Comparison of ENCODE assay signal across 27 mouse cellular contexts in the genomic region with DNA sequence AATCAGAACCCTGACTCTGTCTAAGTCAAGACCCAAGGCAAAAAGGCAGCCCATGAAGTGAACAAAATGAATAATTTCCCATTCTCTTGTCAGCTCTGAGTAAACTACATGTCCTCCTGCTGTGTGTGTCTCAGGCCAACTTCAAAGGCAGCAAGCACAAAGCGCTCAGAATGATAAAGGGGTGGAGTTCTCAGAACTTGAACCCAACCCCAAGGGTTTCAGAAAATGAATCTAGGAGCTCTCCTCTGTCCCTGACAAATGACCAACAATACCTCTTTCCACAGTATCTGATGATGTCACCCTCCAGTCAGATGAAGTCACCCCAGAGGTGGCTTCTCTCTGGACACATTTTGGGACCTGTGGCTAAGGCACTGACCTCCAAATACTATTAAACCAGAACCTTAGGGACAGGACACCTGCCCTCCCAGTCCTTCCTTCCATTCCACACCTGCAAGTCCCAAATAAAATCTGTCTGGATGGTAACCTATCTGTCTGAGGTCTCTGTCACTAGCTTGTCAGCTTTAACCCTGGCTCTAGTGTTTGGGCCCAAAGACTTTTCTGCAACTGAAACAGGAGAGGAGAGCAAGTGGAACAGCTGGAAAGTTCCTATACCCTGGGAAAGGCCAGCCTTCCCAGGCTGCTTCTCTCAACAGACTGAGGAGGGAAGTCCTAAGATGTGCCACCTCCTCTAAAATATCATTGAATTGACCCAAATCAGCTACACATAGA. TPM values are rescaled to one million over a fixed set of nuclear protein-coding genes. Genes with fewer than 3 reads are reported as not detected.
DNase-seq lines count a peak whose midpoint lies in the region; ATAC-seq and TF ChIP-seq lines count a peak whose summit lies in the region.
"Had no signal": no experiment of that assay in that cellular context is flagged by ENCODE, and none has a peak within 500 bp of the region (broad histone marks: within the 10 kb centered on the region; RNA-seq: fewer than 3 reads in every experiment).

No protein-coding gene starts in this region.

- intact Hi-C loops in heart, postnatal 10 days (cut with DNase I), result no loop called here
- intact Hi-C loops in heart, postnatal 25 days (cut with DNase I), result no loop called here

- TF ChIP-seq CTCF in liver, embryonic 14.5 days (IDR thresholded peaks at IDR 0.05; ENCODE audit: low read depth), result no peak

- no peaks in the 10 kb centered on the region for H3K9me3 ChIP-seq in heart, embryonic 13.5 days
- no peaks in the 10 kb centered on the region for H3K9me3 ChIP-seq in liver, embryonic 14.5 days (ENCODE audit: control insufficient read depth, low read length)
- H3K9me3 ChIP-seq: embryonic facial prominence, embryonic 15.5 days; forebrain, embryonic 12.5 days; heart, embryonic 15.5 days; hindbrain, embryonic 12.5 days had no signal

- H3K27me3 ChIP-seq in heart, embryonic 13.5 days (replicated peaks), result peaks cover 65% of the 10 kb centered on the region
- H3K27me3 ChIP-seq in liver, embryonic 14.5 days (ENCODE audit: control insufficient read depth, insufficient read depth, low read length), result peaks cover 12% of the 10 kb centered on the region

- H3K9ac ChIP-seq in heart, embryonic 13.5 days, result peak overlapping the region; percentile 34; the same call in 1 of the 2 replicates
- H3K9ac ChIP-seq in liver, embryonic 14.5 days (replicated peaks), result peak overlapping the region; percentile 90
- H3K9ac ChIP-seq: embryonic facial prominence, embryonic 15.5 days; forebrain, embryonic 12.5 days; forebrain, postnatal 0 days; heart, embryonic 15.5 days; hindbrain, embryonic 12.5 days had no signal

- WGBS in heart, embryonic 13.5 days, result 60% methylated on average over 1 of the region's 1 CpGs
- WGBS in liver, embryonic 14.5 days (ENCODE audit: insufficient replicate concordance), result 15% methylated on average over 1 of the region's 1 CpGs

- no peak for TF ChIP-seq EP300 in liver, embryonic 14.5 days (IDR thresholded peaks at IDR 0.05; ENCODE audit: low read depth)

- peak; percentile 31 for DNase-seq in heart, adult 11 months
- no peak for DNase-seq in heart, postnatal 10 days
- DNase-seq in heart, postnatal 25 days (ENCODE audit: low spot score), result no peak
- DNase-seq in liver, embryonic 14.5 days (ENCODE audit: low read depth in 3 of 3, low spot score in 3 of 3), result peak in 1 of 3 experiments; percentile 67
- no peak for DNase-seq in cerebellum, adult 9-11 months
- no peak for DNase-seq in kidney, adult 8-10 months
- no peak for DNase-seq in embryo, embryonic 9.5 days (ENCODE audit: extremely low spot score)
- DNase-seq: adrenal gland, postnatal 10 days; cerebellum, adult 11-12 months; cerebellum, adult 9-10 months; cerebellum, postnatal 36 days; forebrain, postnatal 0 days; gastrocnemius, adult 2 months; gastrocnemius, postnatal 25 days; heart, postnatal 36 days had no signal

- H3K36me3 ChIP-seq in heart, embryonic 13.5 days, result no peaks in the 10 kb centered on the region
- no peaks in the 10 kb centered on the region for H3K36me3 ChIP-seq in liver, embryonic 14.5 days (replicated peaks; ENCODE audit: control insufficient read depth, insufficient read depth, low read depth)
- H3K36me3 ChIP-seq: embryonic facial prominence, embryonic 15.5 days; forebrain, embryonic 12.5 days; heart, embryonic 15.5 days; hindbrain, embryonic 12.5 days had no signal

- no peak overlapping the region for H3K4me3 ChIP-seq in heart, embryonic 13.5 days
- H3K4me3 ChIP-seq in liver, embryonic 14.5 days (ENCODE audit: insufficient read depth in 1 of 2, low read depth in 2 of 2, low read length in 2 of 2), result no peak overlapping the region
- H3K4me3 ChIP-seq: embryonic facial prominence, embryonic 15.5 days; forebrain, embryonic 12.5 days; gastrocnemius, adult 2 months; heart, embryonic 15.5 days; hindbrain, embryonic 12.5 days had no signal

- H3K4me1 ChIP-seq in heart, embryonic 13.5 days, result no peaks in the 10 kb centered on the region
- H3K4me1 ChIP-seq in liver, embryonic 14.5 days (replicated peaks; ENCODE audit: control insufficient read depth in 2 of 2, insufficient read depth in 2 of 2, low read length in 1 of 2), result peaks cover 34 to 36% of the 10 kb centered on the region in 2 experiments
- H3K4me1 ChIP-seq: embryonic facial prominence, embryonic 15.5 days; forebrain, embryonic 12.5 days; heart, embryonic 15.5 days; hindbrain, embryonic 12.5 days had no signal

- H3K27ac ChIP-seq in heart, embryonic 13.5 days (replicated peaks), result peak overlapping the region; percentile 68
- H3K27ac ChIP-seq in liver, embryonic 14.5 days, result peak overlapping the region; percentile 97
- H3K27ac ChIP-seq: embryonic facial prominence, embryonic 15.5 days; forebrain, embryonic 12.5 days; gastrocnemius, adult 2 months; heart, embryonic 15.5 days; hindbrain, embryonic 12.5 days had no signal

- ATAC-seq in heart, embryonic 13.5 days (ENCODE audit: extremely low read depth, insufficient number of reproducible peaks, low FRiP score, low TSS enrichment), result no peak
- no peak for ATAC-seq in liver, embryonic 14.5 days (ENCODE audit: insufficient read depth)
- ATAC-seq: forebrain, postnatal 0 days; hindbrain, embryonic 16.5 days; inflammation-experienced regulatory T-cells, adult 6 months; intestine, postnatal 0 days had no signal

- H3K4me2 ChIP-seq in heart, embryonic 13.5 days, result peak overlapping the region; percentile 51
- peak overlapping the region; percentile 80 for H3K4me2 ChIP-seq in liver, embryonic 14.5 days (ENCODE audit: low read depth)
- H3K4me2 ChIP-seq: embryonic facial prominence, embryonic 15.5 days; forebrain, embryonic 12.5 days; heart, embryonic 15.5 days; hindbrain, embryonic 12.5 days had no signal

RNA-seq across cellular contexts. Expression of gene Hba-a1, which starts 1.7 kb away (rescaled TPM):
- total RNA-seq in heart, postnatal 10 days (2021), result 1,000 to 10,000 TPM; 4,155 to 9,193 TPM
- polyA plus RNA-seq in heart, embryonic 13.5 days (2015; fragmentation: Nextera tagmentation; extraction: Ambion mirVana), result 17,648 and 28,254 TPM in 2 replicates
- total RNA-seq in heart, postnatal 25 days (2021), result over 10,000 TPM in 1 of 2 experiments, 1,000 to 10,000 TPM in 1; 9,129 to 20,531 TPM
- polyA plus RNA-seq in liver, embryonic 14.5 days (2012; rRNA removed), result 26,041 and 60,430 TPM in 2 replicates
- 70,707 and 74,513 TPM in 2 replicates for polyA plus RNA-seq in liver, embryonic 14.5 days (2014; fragmentation: Nextera tagmentation; extraction: Ambion mirVana)

RNA-seq across cellular contexts. Expression of gene Hbq1b, which starts 5.2 kb away (rescaled TPM):
- 1 to 10 TPM in 1 of 2 experiments, not detected in 1; 1.0 TPM for total RNA-seq in heart, postnatal 10 days (2021)
- 9.6 and 10.0 TPM in 2 replicates for polyA plus RNA-seq in heart, embryonic 13.5 days (2015; fragmentation: Nextera tagmentation; extraction: Ambion mirVana)
- total RNA-seq in heart, postnatal 25 days (2021), result 1 to 10 TPM in 1 of 2 experiments, under 1 TPM in 1; 0.70 to 1.9 TPM
- polyA plus RNA-seq in liver, embryonic 14.5 days (2012; rRNA removed), result 127 and 156 TPM in 2 replicates
- polyA plus RNA-seq in liver, embryonic 14.5 days (2014; fragmentation: Nextera tagmentation; extraction: Ambion mirVana), result 157 and 161 TPM in 2 replicates
- total RNA-seq: gastrocnemius, adult 2 months; gastrocnemius, postnatal 25 days; granulocyte monocyte progenitor cell, adult 5-6 weeks had no signal
- polyA plus RNA-seq: C2C12; inflammation-experienced regulatory T-cells, adult 6 months; intestine, postnatal 0 days had no signal

RNA-seq across cellular contexts. Expression of gene Hba-x, which starts 5.4 kb away (rescaled TPM):
- not detected for total RNA-seq in heart, postnatal 10 days (2021)
- 2,385 and 4,851 TPM in 2 replicates for polyA plus RNA-seq in heart, embryonic 13.5 days (2015; fragmentation: Nextera tagmentation; extraction: Ambion mirVana)
- total RNA-seq in heart, postnatal 25 days (2021), result not detected
- polyA plus RNA-seq in liver, embryonic 14.5 days (2012; rRNA removed), result 32.1 and 38.8 TPM in 2 replicates
- polyA plus RNA-seq in liver, embryonic 14.5 days (2014; fragmentation: Nextera tagmentation; extraction: Ambion mirVana), result 74.9 and 85.3 TPM in 2 replicates
- total RNA-seq: adrenal gland, postnatal 10 days; adrenal gland, postnatal 4 days; forebrain, postnatal 0 days; gastrocnemius, adult 2 months; gastrocnemius, postnatal 25 days; granulocyte monocyte progenitor cell, adult 5-6 weeks; heart, postnatal 36 days; MEL had no signal
- polyA plus RNA-seq: C2C12; forebrain, postnatal 0 days; inflammation-experienced regulatory T-cells, adult 6 months had no signal

RNA-seq across cellular contexts. Expression of gene Nprl3, which starts 14.1 kb away (rescaled TPM):
- total RNA-seq in heart, postnatal 10 days (2021), result 10 to 100 TPM; 26.6 to 27.6 TPM
- 33.4 and 34.9 TPM in 2 replicates for polyA plus RNA-seq in heart, embryonic 13.5 days (2015; fragmentation: Nextera tagmentation; extraction: Ambion mirVana)
- 10 to 100 TPM; 26.8 to 29.8 TPM for total RNA-seq in heart, postnatal 25 days (2021)
- polyA plus RNA-seq in liver, embryonic 14.5 days (2012; rRNA removed), result 36.8 and 44.5 TPM in 2 replicates
- 16.5 and 16.8 TPM in 2 replicates for polyA plus RNA-seq in liver, embryonic 14.5 days (2014; fragmentation: Nextera tagmentation; extraction: Ambion mirVana)

RNA-seq across cellular contexts. Expression of gene Hba-a2, which starts 14.7 kb away (rescaled TPM):
- total RNA-seq in heart, postnatal 10 days (2021), result 1,000 to 10,000 TPM; 3,875 to 8,514 TPM
- 42,363 and 67,294 TPM in 2 replicates for polyA plus RNA-seq in heart, embryonic 13.5 days (2015; fragmentation: Nextera tagmentation; extraction: Ambion mirVana)
- total RNA-seq in heart, postnatal 25 days (2021), result over 10,000 TPM in 1 of 2 experiments, 1,000 to 10,000 TPM in 1; 8,713 to 18,074 TPM
- polyA plus RNA-seq in liver, embryonic 14.5 days (2012; rRNA removed), result 214,511 and 362,158 TPM in 2 replicates
- polyA plus RNA-seq in liver, embryonic 14.5 days (2014; fragmentation: Nextera tagmentation; extraction: Ambion mirVana), result 162,484 and 169,597 TPM in 2 replicates
- polyA plus RNA-seq: C2C12 had no signal
